Mouse (Mus musculus) forebrain, embryonic 16.5 days (tissue): Measurements from ENCODE around the gene Rer1. TPM values are rescaled to one million over a fixed set of nuclear protein-coding genes. Genes with fewer than 3 reads are reported as not detected.

Source experiments
- ATAC-seq: fragments of 200-750 bp; cut with Nextera tagmentation; 2 replicates; pipeline ENCODE4 v1.8.0; 2017; ENCODE audit warnings: mild to moderate bottlenecking, moderate library complexity
- H3K27ac ChIP-seq: fragments of 300-500 bp; sonication (generic); 2 replicates; pipeline ENCODE4 v1.5.1; 2014; ENCODE audit warnings: low read length, control low read depth
- H3K27me3 ChIP-seq: fragments of 300-500 bp; sonication (generic); replicated peaks from 2 replicates; pipeline ENCODE4 v1.6.1; 2014; ENCODE audit warnings: low read length; ENCODE audit not compliant: control insufficient read depth, insufficient read depth
- H3K36me3 ChIP-seq: fragments of 300-500 bp; sonication (generic); 2 replicates; pipeline ENCODE4 v1.6.1; 2014; ENCODE audit not compliant: control insufficient read depth, insufficient read depth
- H3K4me1 ChIP-seq: fragments of 300-500 bp; sonication (generic); replicated peaks from 2 replicates; pipeline ENCODE4 v1.6.1; 2014; ENCODE audit warnings: low read length; ENCODE audit not compliant: control insufficient read depth, insufficient read depth
- H3K4me2 ChIP-seq: fragments of 300-500 bp; sonication (generic); 2 replicates; pipeline ENCODE4 v1.6.1; 2014; ENCODE audit warnings: mild to moderate bottlenecking, low read length, control low read depth
- H3K4me3 ChIP-seq: fragments of 300-500 bp; sonication (generic); replicated peaks from 2 replicates; pipeline ENCODE4 v1.5.1; 2014; ENCODE audit warnings: mild to moderate bottlenecking, low read length, control low read depth
- H3K9ac ChIP-seq: fragments of 300-500 bp; sonication (generic); replicated peaks from 2 replicates; pipeline ENCODE4 v1.6.1; 2014; ENCODE audit warnings: low read depth, low read length, control low read depth
- H3K9me3 ChIP-seq: fragments of 300-500 bp; sonication (generic); 2 replicates; pipeline ENCODE4 v1.6.1; 2016; ENCODE audit warnings: low read length; ENCODE audit not compliant: control insufficient read depth
- WGBS: fragments of 180-500 bp; shearing (Covaris S2); extraction: QIAGEN DNeasy Blood & Tissue Kit; methylation state at CpG from one replicate; pipeline ENCODE4 v1.1.7; 2014; 5-methylcytosine and 5-hydroxymethylcytosine counted together
- polyA plus RNA-seq: library from polyadenylated mRNA; unstranded; fragments of >200 nt; fragmentation: Nextera tagmentation; extraction: Ambion mirVana; gene quantifications from 2 replicates; pipeline ENCODE4 v1.2.1, GENCODE M21; 2015

The Rer1 gene
- polyA plus RNA-seq: 125 and 133 TPM in 2 replicates

GRCm38 (mm10) chr4:155086108-155087024 lies at the start of gene Rer1, which contains the start of gene Morn1:
Rer1 (minus strand) TSS chr4:155086382.
Morn1 (plus strand) TSS chr4:155086577.
- Histone ChIP-seq H3K9me3 (no peaks in the 10 kb centered on the region), H3K4me2 (peak within 1 kb of the TSS; percentile 94), H3K27ac (peak within 1 kb of the TSS; percentile 91), H3K4me1 (peaks cover 24% of the 10 kb centered on the region), H3K36me3 (peaks cover 4% of the 10 kb centered on the region), H3K27me3 (no peaks in the 10 kb centered on the region), H3K9ac (peak within 1 kb of the TSS; percentile 83), H3K4me3 (peak within 1 kb of the TSS; percentile 91)
- peak; percentile 98 for ATAC-seq
- WGBS: under 1% methylated on average over 82 of the region's 85 CpGs

- no peaks in the 10 kb centered on the region for H3K9me3 ChIP-seq
- ATAC-seq: no peak
- no peak overlapping the region for H3K4me3 ChIP-seq
- WGBS: 82% methylated on average over 7 of the region's 7 CpGs
- no peaks in the 10 kb centered on the region for H3K36me3 ChIP-seq
- H3K4me2 ChIP-seq: no peak overlapping the region
- H3K4me1 ChIP-seq: peaks cover 33% of the 10 kb centered on the region
- no peak overlapping the region for H3K27ac ChIP-seq
- H3K27me3 ChIP-seq: no peaks in the 10 kb centered on the region
- H3K9ac ChIP-seq: no peak overlapping the region
These were observed 48.5 kb upstream of the Rer1 start for GRCm38 (mm10) chr4:155134686-155135172.

GRCm38 (mm10) chr4:155133658-155134417 lies 47.7 kb upstream of the Rer1 start:
- 0 out of 2 replicates have a peak overlapping the region, but pooled peaks have one; percentile 10 for H3K9ac ChIP-seq

GRCm38 (mm10) chr4:155133188-155133587 lies 47.0 kb upstream of the Rer1 start:
- Histone ChIP-seq H3K36me3 (no peaks in the 10 kb centered on the region), H3K27me3 (no peaks in the 10 kb centered on the region), H3K4me3 (no peak overlapping the region), H3K9ac (peak overlapping the region; percentile 10; the same call in 1 of the 2 replicates), H3K4me1 (peaks cover 40% of the 10 kb centered on the region), H3K27ac (peak overlapping the region; percentile 68), H3K9me3 (no peaks in the 10 kb centered on the region), H3K4me2 (no peak overlapping the region)
- WGBS: 41% methylated on average over 3 of the region's 3 CpGs
- no peak for ATAC-seq

More at GRCm38 (mm10) chr4:155133658-155134417, 47.7 kb upstream of the Rer1 start:
- no peak overlapping the region for H3K4me2 ChIP-seq
- H3K9me3 ChIP-seq: no peaks in the 10 kb centered on the region
- no peaks in the 10 kb centered on the region for H3K36me3 ChIP-seq
- H3K4me1 ChIP-seq: peaks cover 40% of the 10 kb centered on the region
- no peak overlapping the region for H3K4me3 ChIP-seq
- no peaks in the 10 kb centered on the region for H3K27me3 ChIP-seq
- H3K27ac ChIP-seq: peak overlapping the region; percentile 68
- ATAC-seq: no peak
- WGBS: 38% methylated on average over 20 of the region's 20 CpGs

GRCm38 (mm10) chr4:155130616-155131015 lies 44.4 kb upstream of the Rer1 start:
- Histone ChIP-seq H3K9ac (no peak overlapping the region; the same call in 1 of the 2 replicates), H3K36me3 (no peaks in the 10 kb centered on the region), H3K4me3 (no peak overlapping the region), H3K4me2 (no peak overlapping the region), H3K27me3 (no peaks in the 10 kb centered on the region), H3K9me3 (no peaks in the 10 kb centered on the region), H3K4me1 (peaks cover 40% of the 10 kb centered on the region), H3K27ac (peak overlapping the region; percentile 60)
- 71% methylated on average over 7 of the region's 7 CpGs for WGBS
- ATAC-seq: no peak

- Histone ChIP-seq H3K27me3 (no peaks in the 10 kb centered on the region), H3K36me3 (no peaks in the 10 kb centered on the region), H3K9ac (peak overlapping the region; percentile 18), H3K27ac (peak overlapping the region; percentile 60), H3K9me3 (no peaks in the 10 kb centered on the region), H3K4me1 (peaks cover 40% of the 10 kb centered on the region), H3K4me2 (no peak overlapping the region), H3K4me3 (no peak overlapping the region)
- peak; percentile 88 for ATAC-seq
- WGBS: 27% methylated on average over 14 of the region's 14 CpGs
These were observed 43.8 kb upstream of the Rer1 start for GRCm38 (mm10) chr4:155129996-155130395.

- Histone ChIP-seq H3K36me3 (no peaks in the 10 kb centered on the region), H3K27ac (peak overlapping the region; percentile 60), H3K4me1 (peaks cover 35% of the 10 kb centered on the region), H3K27me3 (no peaks in the 10 kb centered on the region), H3K9me3 (no peaks in the 10 kb centered on the region), H3K9ac (peak overlapping the region; percentile 18), H3K4me2 (no peak overlapping the region), H3K4me3 (no peak overlapping the region)
- 86% methylated on average over 10 of the region's 10 CpGs for WGBS
- peak; percentile 1; the same call in 1 of the 2 replicates for ATAC-seq
These were observed 43.1 kb upstream of the Rer1 start for GRCm38 (mm10) chr4:155129132-155129917.

GRCm38 (mm10) chr4:155128411-155128810 lies 42.2 kb upstream of the Rer1 start:
- Histone ChIP-seq H3K27ac (no peak overlapping the region), H3K36me3 (no peaks in the 10 kb centered on the region), H3K9me3 (no peaks in the 10 kb centered on the region), H3K9ac (no peak overlapping the region), H3K27me3 (no peaks in the 10 kb centered on the region), H3K4me2 (no peak overlapping the region), H3K4me3 (no peak overlapping the region), H3K4me1 (peaks cover 26% of the 10 kb centered on the region)
- 92% methylated on average over 15 of the region's 15 CpGs for WGBS
- no peak for ATAC-seq
